In the genomic region with DNA sequence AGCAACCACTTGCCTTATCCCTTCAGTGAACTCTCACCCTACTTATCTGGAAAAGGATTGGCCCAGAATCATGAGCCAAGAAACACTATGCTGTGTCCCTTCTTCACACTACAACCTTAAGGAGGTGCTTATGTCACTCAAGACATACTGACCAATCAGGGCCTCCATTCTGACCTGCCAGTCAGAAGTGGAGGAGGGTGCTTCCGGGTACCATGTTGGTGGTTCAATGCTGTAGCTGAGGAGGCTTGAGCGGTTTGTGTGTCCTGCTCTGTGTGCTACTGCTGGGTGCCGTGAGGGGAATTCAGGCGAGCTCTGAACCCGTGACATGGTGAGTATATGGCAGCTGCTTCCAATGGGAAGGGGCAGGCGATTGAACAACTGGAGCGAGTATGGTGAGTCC, we compare ENCODE assay signal across 22 mouse cellular contexts. TPM values are rescaled to one million over a fixed set of nuclear protein-coding genes. Genes with fewer than 3 reads are reported as not detected.
A peak's percentile ranks its signal among the peaks of the same experiment; 100 is the strongest.
DNase-seq lines count a peak whose midpoint lies in the region; ATAC-seq and TF ChIP-seq lines count a peak whose summit lies in the region.
"Had no signal": no experiment of that assay in that cellular context is flagged by ENCODE, and none has a peak within 500 bp of the region (broad histone marks: within the 10 kb centered on the region; RNA-seq: fewer than 3 reads in every experiment).

No protein-coding gene starts in this region.

- no peak overlapping the region for H3K27ac ChIP-seq in CH12.LX (ENCODE audit: insufficient read depth, low read depth)
- H3K27ac ChIP-seq in ES-Bruce4 (ENCODE audit: insufficient read depth, low read length) = peak overlapping the region; percentile 51
- H3K27ac ChIP-seq in midbrain, postnatal 0 days (ENCODE audit: low read depth, low read length) = no peak overlapping the region
- H3K27ac ChIP-seq: embryonic facial prominence, embryonic 12.5 days; forebrain, embryonic 15.5 days; heart, embryonic 13.5 days had no signal

- TF ChIP-seq POLR2A in CH12.LX (IDR thresholded peaks at IDR 0.05; ENCODE audit: low read depth, low read length) (peak; percentile 66; the same call in 1 of the 2 replicates), ES-Bruce4 (IDR thresholded peaks at IDR 0.05; ENCODE audit: insufficient read depth, low read length) (peak; percentile 23)

- peaks cover 13% of the 10 kb centered on the region for H3K79me2 ChIP-seq in CH12.LX (replicated peaks; ENCODE audit: control insufficient read depth, extremely low read depth, insufficient read depth, poor library complexity, severe bottlenecking)

- H3K4me1 ChIP-seq in CH12.LX (ENCODE audit: control insufficient read depth in 1 of 2, insufficient read depth in 2 of 2) (peaks cover 0 to 2% of the 10 kb centered on the region in 2 experiments; a peak in 1 of 4 replicates), ES-Bruce4 (ENCODE audit: control insufficient read depth, insufficient read depth, low read length) (no peaks in the 10 kb centered on the region)
- no peaks in the 10 kb centered on the region for H3K4me1 ChIP-seq in midbrain, postnatal 0 days (ENCODE audit: insufficient read depth, low read length)
- H3K4me1 ChIP-seq: embryonic facial prominence, embryonic 12.5 days; forebrain, embryonic 15.5 days; heart, embryonic 13.5 days had no signal

- no peak for TF ChIP-seq EP300 in CH12.LX (IDR thresholded peaks at IDR 0.05; ENCODE audit: low read length)
- TF ChIP-seq EP300 in ES-Bruce4 (IDR thresholded peaks at IDR 0.05; ENCODE audit: insufficient read depth, low read depth, low read length) = no peak

- no peaks in the 10 kb centered on the region for H3K27me3 ChIP-seq in CH12.LX (replicated peaks)
- H3K27me3 ChIP-seq in ES-Bruce4 (ENCODE audit: control insufficient read depth, insufficient read depth, low read length, poor library complexity, severe bottlenecking) = no peaks in the 10 kb centered on the region
- no peaks in the 10 kb centered on the region for H3K27me3 ChIP-seq in midbrain, postnatal 0 days (ENCODE audit: insufficient read depth, low read length)
- H3K27me3 ChIP-seq: embryonic facial prominence, embryonic 12.5 days; forebrain, embryonic 15.5 days; heart, embryonic 13.5 days had no signal

- H3K36me3 ChIP-seq in CH12.LX (replicated peaks in 1 of 2; ENCODE audit: control insufficient read depth in 1 of 2, insufficient read depth in 1 of 2, low read length in 1 of 2) = peaks cover 4 to 8% of the 10 kb centered on the region in 2 experiments
- H3K36me3 ChIP-seq in ES-Bruce4 (ENCODE audit: control insufficient read depth, insufficient read depth, low read length, poor library complexity, severe bottlenecking) = peaks cover 5% of the 10 kb centered on the region; the same call in 1 of the 2 replicates
- H3K36me3 ChIP-seq in midbrain, postnatal 0 days (ENCODE audit: insufficient read depth, low read length) = no peaks in the 10 kb centered on the region
- H3K36me3 ChIP-seq: embryonic facial prominence, embryonic 12.5 days; forebrain, embryonic 15.5 days; heart, embryonic 13.5 days had no signal

- H3K9ac ChIP-seq in CH12.LX (ENCODE audit: insufficient read depth, low read depth) = peak overlapping the region; percentile 60
- peak overlapping the region; percentile 61 for H3K9ac ChIP-seq in ES-Bruce4 (ENCODE audit: low read depth, poor library complexity, severe bottlenecking)
- H3K9ac ChIP-seq in midbrain, postnatal 0 days (replicated peaks; ENCODE audit: low read length, poor library complexity, severe bottlenecking) = no peak overlapping the region
- H3K9ac ChIP-seq: embryonic facial prominence, embryonic 12.5 days; forebrain, embryonic 15.5 days; heart, embryonic 13.5 days had no signal

- H3K9me3 ChIP-seq in CH12.LX (replicated peaks; ENCODE audit: low read length) (no peaks in the 10 kb centered on the region), ES-Bruce4 (replicated peaks; ENCODE audit: control insufficient read depth, insufficient read depth, low read length, poor library complexity, severe bottlenecking) (no peaks in the 10 kb centered on the region)
- peaks cover 7% of the 10 kb centered on the region; the same call in 1 of the 2 replicates for H3K9me3 ChIP-seq in midbrain, postnatal 0 days (ENCODE audit: low read length)
- H3K9me3 ChIP-seq: forebrain, embryonic 15.5 days had no signal

- H3K4me3 ChIP-seq in CH12.LX (replicated peaks in 1 of 3; ENCODE audit: low read depth in 2 of 3, low read length in 2 of 3, poor library complexity in 1 of 3) (peak overlapping the region; percentile 46 to 67 (median 54)), ES-Bruce4 (ENCODE audit: low read depth, low read length) (peak overlapping the region; percentile 89)
- H3K4me3 ChIP-seq in midbrain, postnatal 0 days (ENCODE audit: low read depth, low read length) = no peak overlapping the region
- H3K4me3 ChIP-seq: embryonic facial prominence, embryonic 12.5 days; forebrain, embryonic 15.5 days; heart, embryonic 13.5 days had no signal

- 90% methylated on average over 7 of the region's 7 CpGs for whole genome bisulfite sequencing in midbrain, postnatal 0 days

- no peak for ATAC-seq in frontal cortex, adult (ENCODE audit: low TSS enrichment)
- ATAC-seq in midbrain, postnatal 0 days (ENCODE audit: low FRiP score) = no peak
- ATAC-seq: activated CD4-positive, CD25-positive, alpha-beta regulatory T cell, adult 4 months; CD4-positive, CD25-positive, alpha-beta regulatory T cell, adult 4 months; forebrain, embryonic 15.5 days; hindbrain, embryonic 16.5 days; inflammation-experienced regulatory T-cells, adult 6 months; intestine, postnatal 0 days had no signal

- dilution Hi-C loops in CH12.LX (cut with MboI; ENCODE audit: extremely low pct_ligation_motif_present, extremely low pct_unique_long_range_greater_than_20kb, low sequenced_read_pairs) = no loop called here

- TF ChIP-seq RAD21 in CH12.LX (IDR thresholded peaks at IDR 0.05; ENCODE audit: low read depth, low read length) = no peak

- DNase-seq in CH12.LX (ENCODE audit: extremely low read depth) (peak; percentile 67), NIH3T3 (ENCODE audit: low read depth) (peak; percentile 15)
- DNase-seq in testis, postnatal 14 days (ENCODE audit: low spot score) = peak; percentile 40
- no peak for DNase-seq in left cerebral cortex, postnatal 36 days (ENCODE audit: low spot score in 2 of 2)
- no peak for DNase-seq in midbrain, postnatal 0 days (ENCODE audit: low spot score)
- DNase-seq: adrenal gland, postnatal 14 days; B cell, adult 2 months; cerebellum, adult 11-12 months; cerebellum, adult 9-10 months; cerebellum, postnatal 25 days; gastrocnemius, postnatal 14 days; heart, postnatal 36 days had no signal

- in situ Hi-C loops in CH12.LX (cut with MboI; ENCODE audit: low pct_ligation_motif_present, low pct_unique_long_range_greater_than_20kb, low sequenced_read_pairs) = no loop called here

- H3K4me2 ChIP-seq in CH12.LX (ENCODE audit: insufficient read depth, low read depth, poor library complexity, severe bottlenecking) = no peak overlapping the region
- H3K4me2 ChIP-seq in midbrain, postnatal 0 days (ENCODE audit: low read depth, low read length, poor library complexity, severe bottlenecking) = no peak overlapping the region
- H3K4me2 ChIP-seq: embryonic facial prominence, embryonic 12.5 days; forebrain, embryonic 15.5 days; heart, embryonic 13.5 days had no signal

- intact Hi-C loops in left cerebral cortex, postnatal 36 days (cut with DNase I) = no loop called here

- TF ChIP-seq CTCF in CH12.LX (conservative IDR thresholded peaks at IDR 0.05 in 1 of 2, IDR thresholded peaks at IDR 0.05 in 1 of 2; ENCODE audit: low read depth in 2 of 2, low read length in 2 of 2) (no peak), ES-Bruce4 (IDR thresholded peaks at IDR 0.05; ENCODE audit: low read depth, low read length) (no peak)
- TF ChIP-seq CTCF in midbrain, postnatal 0 days (IDR thresholded peaks at IDR 0.05) = no peak

TF ChIP-seq in CH12.LX, 34 proteins besides CTCF, POLR2A, EP300 and RAD21:
- TF ChIP-seq MXI1 (IDR thresholded peaks at IDR 0.05; ENCODE audit: low read depth, low read length) (peak; percentile 43; the same call in 1 of the 2 replicates), NELFE (IDR thresholded peaks at IDR 0.05; ENCODE audit: low read depth, low read length) (peak; percentile 39; the same call in 1 of the 2 replicates), SIN3A (IDR thresholded peaks at IDR 0.05; ENCODE audit: low read length) (peak; percentile 31; the same call in 1 of the 2 replicates), MEF2A (IDR thresholded peaks at IDR 0.05; ENCODE audit: borderline replicate concordance, low read depth, low read length) (peak; percentile 29; the same call in 1 of the 2 replicates), USF2 (conservative IDR thresholded peaks at IDR 0.05; ENCODE audit: low read depth, low read length) (no peak), ETS1 (conservative IDR thresholded peaks at IDR 0.05; ENCODE audit: low read depth, low read length) (no peak), MAFK (IDR thresholded peaks at IDR 0.05; ENCODE audit: insufficient replicate concordance, low read length) (0 out of 2 replicates have a peak, but pooled peaks have one; percentile 18), ELF1 (IDR thresholded peaks at IDR 0.05; ENCODE audit: low read depth, low read length) (peak; percentile 79), ZMIZ1 (IDR thresholded peaks at IDR 0.05; ENCODE audit: low read depth, low read length) (no peak; the same call in 1 of the 2 replicates), KAT2A (IDR thresholded peaks at IDR 0.05; ENCODE audit: insufficient replicate concordance, low read length) (peak; percentile 51; the same call in 1 of the 2 replicates), TBP (conservative IDR thresholded peaks at IDR 0.05; ENCODE audit: low read depth, low read length) (peak; percentile 61; the same call in 1 of the 2 replicates), MAZ (IDR thresholded peaks at IDR 0.05; ENCODE audit: low read depth, low read length) (no peak), CHD2 (IDR thresholded peaks at IDR 0.05; ENCODE audit: low read length) (peak; percentile 86), TCF12 (IDR thresholded peaks at IDR 0.05; ENCODE audit: low read depth, low read length) (peak; percentile 53; the same call in 1 of the 2 replicates), HCFC1 (IDR thresholded peaks at IDR 0.05; ENCODE audit: low read depth, low read length) (peak; percentile 71), MAX (IDR thresholded peaks at IDR 0.05; ENCODE audit: low read length) (peak; percentile 60; the same call in 1 of the 2 replicates), UBTF (IDR thresholded peaks at IDR 0.05; ENCODE audit: low read depth, low read length) (no peak)
TF ChIP-seq in CH12.LX: peak in this region for 12.

RNA-seq across cellular contexts. Expression of a gene that starts 59.6 kb away (rescaled TPM):
- total RNA-seq in CH12.LX (2012; rRNA removed) (9.8 and 10.9 TPM in 2 replicates), CH12.LX (2014; rRNA removed) (17.1 and 19.1 TPM in 2 replicates)
- polyA plus RNA-seq in CH12.LX (2012; ENCODE audit: insufficient read length, low read depth) (10.7 and 13.3 TPM in 2 replicates), ES-Bruce4 (2011; ENCODE audit: insufficient read depth, insufficient read length, low read depth, missing spikeins) (19.4 and 20.1 TPM in 2 replicates)
- total RNA-seq in left cerebral cortex, postnatal 36 days (2021) = 10 to 100 TPM; 18.5 to 23.6 TPM
- total RNA-seq in midbrain, postnatal 0 days (2014; rRNA removed) = 25.8 and 33.1 TPM in 2 replicates
- polyA plus RNA-seq in midbrain, postnatal 0 days (2015; fragmentation: Nextera tagmentation; extraction: Ambion mirVana) = 16.5 and 17.1 TPM in 2 replicates

Comparison
In these comparisons a context has a peak if more than half of its experiments do, and no peak if none do; other contexts are left out.
1. DNase-seq: peak in CH12.LX (single experiment), NIH3T3 (single experiment) and testis, postnatal 14 days (single experiment); none in left cerebral cortex, postnatal 36 days (0 of 2) and midbrain, postnatal 0 days (single experiment).